Mouse (Mus musculus): ENCODE measurements around the gene Hdgf. TPM values are rescaled to one million over a fixed set of nuclear protein-coding genes. Genes with fewer than 3 reads are reported as not detected.
"Not testable (repeated sequence)": the region's sequence is repeated elsewhere in the genome, so short reads cannot be mapped to it uniquely, and the experiment has no call there.

Gene Hdgf
- polyA plus RNA-seq, 1 experiment, result not detected

DNA sequence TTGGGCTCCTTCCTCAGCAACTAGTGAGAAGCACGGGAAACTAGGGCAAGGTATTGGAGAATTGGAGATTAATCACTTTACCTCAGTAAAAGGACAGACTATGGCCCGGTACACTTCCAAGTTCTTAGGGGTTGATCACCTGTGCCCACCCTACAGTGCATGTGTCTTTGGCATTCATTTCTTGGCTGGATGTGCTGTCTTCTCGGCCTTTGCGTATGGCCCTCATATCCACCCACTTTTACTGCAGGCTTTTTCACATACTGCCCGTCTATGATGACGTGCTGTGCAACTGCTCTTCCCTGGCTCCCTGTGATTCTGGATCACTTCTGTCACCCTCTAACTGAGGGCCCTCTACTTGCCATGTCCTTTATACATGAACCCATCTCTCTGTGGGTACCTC is 19.7 kb upstream of the Hdgf start:
- Histone ChIP-seq H3K4me3 (ENCODE audit: insufficient read depth, low read depth, low read length) (no peak overlapping the region), H3K4me1 (ENCODE audit: control insufficient read depth, insufficient read depth, low read length) (no peaks in the 10 kb centered on the region; the same call in 1 of the 2 replicates), H3K27ac (ENCODE audit: insufficient read depth, low read depth, low read length) (no peak overlapping the region)
- 80% methylated on average over 6 of the region's 6 CpGs for WGBS
- TF ChIP-seq CTCF (IDR thresholded peaks at IDR 0.05; ENCODE audit: insufficient read depth, low read depth, low read length) (no peak), POLR2A (IDR thresholded peaks at IDR 0.05; ENCODE audit: insufficient read depth, low read depth, low read length) (no peak)

DNA sequence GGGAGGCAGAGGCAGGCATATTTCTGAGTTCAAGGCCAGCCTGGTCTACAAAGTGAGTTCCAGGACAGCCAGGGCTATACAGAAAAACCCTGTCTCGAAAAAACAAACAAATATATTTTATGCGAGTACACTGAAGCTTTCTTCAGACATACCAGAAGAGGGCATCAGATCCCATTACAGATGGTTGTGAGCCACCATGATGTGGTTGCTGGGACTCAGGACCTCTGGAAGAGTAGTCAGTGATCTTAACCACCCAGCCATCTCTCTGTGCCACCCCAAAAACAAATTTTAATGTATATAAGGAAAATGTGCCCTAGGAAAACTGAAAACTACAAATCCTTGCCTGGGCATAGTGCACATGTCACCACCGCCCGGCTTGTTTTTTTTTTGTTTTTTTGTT is 18.7 kb upstream of the Hdgf start:
- 76% methylated on average over 4 of the region's 4 CpGs for WGBS
- H3K4me1 ChIP-seq (ENCODE audit: control insufficient read depth, insufficient read depth, low read length); H3K27ac ChIP-seq (ENCODE audit: insufficient read depth, low read depth, low read length); H3K4me3 ChIP-seq (ENCODE audit: insufficient read depth, low read depth, low read length): not testable (repeated sequence)

DNA sequence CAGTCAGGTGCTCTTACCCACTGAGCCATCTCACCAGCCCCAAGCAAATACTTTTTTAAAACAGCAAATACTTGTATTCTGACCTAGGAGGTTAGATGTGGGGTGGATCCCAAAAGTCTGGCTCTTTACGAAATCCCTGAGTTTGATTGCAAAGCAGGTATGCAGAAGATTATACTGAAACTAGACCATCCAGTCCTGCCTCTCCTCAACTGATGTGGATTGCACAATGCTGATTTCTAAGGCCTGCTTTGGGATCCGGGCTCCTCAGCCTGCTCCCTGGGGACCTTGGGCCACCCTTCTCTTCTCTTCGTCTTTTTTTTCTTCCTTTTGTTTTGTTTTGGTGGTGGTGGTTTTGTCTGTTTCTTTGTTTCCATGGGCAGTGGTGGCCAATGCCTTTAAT is 14.6 kb upstream of the Hdgf start:
- Histone ChIP-seq H3K4me1 (ENCODE audit: control insufficient read depth, insufficient read depth, low read length) (no peaks in the 10 kb centered on the region), H3K27ac (ENCODE audit: insufficient read depth, low read depth, low read length) (no peak overlapping the region), H3K4me3 (ENCODE audit: insufficient read depth, low read depth, low read length) (no peak overlapping the region)
- TF ChIP-seq CTCF (IDR thresholded peaks at IDR 0.05; ENCODE audit: insufficient read depth, low read depth, low read length), result no peak
- TF ChIP-seq POLR2A (IDR thresholded peaks at IDR 0.05; ENCODE audit: insufficient read depth, low read depth, low read length), result no peak
- WGBS, result 52% methylated on average over 3 of the region's 3 CpGs

DNA sequence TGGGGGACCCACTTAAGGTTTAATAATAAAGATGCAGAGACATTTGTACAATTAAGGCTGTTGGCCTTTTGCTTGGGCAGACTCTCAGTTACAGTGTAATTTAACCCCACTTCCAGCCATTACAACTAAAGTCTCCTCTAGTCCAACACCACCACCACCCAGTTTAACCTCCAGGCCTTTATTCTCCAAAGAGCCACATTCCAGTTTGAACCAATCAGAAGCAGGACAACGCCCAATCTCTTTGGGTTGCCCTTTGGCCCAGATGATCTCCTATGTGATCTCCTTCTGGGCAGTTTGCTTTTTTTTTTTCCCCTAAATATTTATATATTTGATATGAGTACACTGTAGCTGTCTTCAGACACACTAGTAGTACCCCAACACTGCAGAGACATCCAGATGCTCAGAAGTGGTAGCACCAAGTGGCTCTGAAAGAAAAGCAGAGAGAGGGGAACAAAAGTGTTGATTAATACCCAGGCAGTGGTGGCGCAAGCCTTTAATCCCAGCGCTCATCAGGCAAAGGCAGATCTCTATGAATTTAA is 12.7 kb upstream of the Hdgf start:
- 75% methylated on average over 3 of the region's 3 CpGs for WGBS
- no peak overlapping the region for H3K4me3 ChIP-seq (ENCODE audit: insufficient read depth, low read depth, low read length)
- no peak for TF ChIP-seq CTCF (IDR thresholded peaks at IDR 0.05; ENCODE audit: insufficient read depth, low read depth, low read length)
- no peak for TF ChIP-seq POLR2A (IDR thresholded peaks at IDR 0.05; ENCODE audit: insufficient read depth, low read depth, low read length)
- H3K27ac ChIP-seq (ENCODE audit: insufficient read depth, low read depth, low read length), result no peak overlapping the region
- no peaks in the 10 kb centered on the region for H3K4me1 ChIP-seq (ENCODE audit: control insufficient read depth, insufficient read depth, low read length)

DNA sequence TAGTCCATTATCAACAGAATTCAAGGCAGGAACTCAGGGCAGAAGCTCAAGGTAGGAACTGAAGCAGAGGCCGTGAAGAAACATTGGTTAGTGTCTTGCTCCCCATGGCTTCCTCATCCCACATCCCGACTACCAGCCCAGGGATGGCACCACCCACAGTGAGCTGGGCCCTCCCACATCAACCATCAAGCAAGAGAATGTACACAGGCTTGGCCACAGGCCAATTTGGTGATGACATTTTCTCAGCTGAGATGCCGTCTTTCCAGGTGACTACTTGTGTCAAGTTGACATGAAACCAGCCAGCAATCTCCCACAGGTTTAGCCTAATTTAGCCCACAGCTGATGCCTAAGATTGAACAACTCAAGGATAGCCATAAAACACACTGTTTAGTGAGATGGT is 6.9 kb upstream of the Hdgf start:
- no peak for TF ChIP-seq CTCF (IDR thresholded peaks at IDR 0.05; ENCODE audit: insufficient read depth, low read depth, low read length)
- no peak for TF ChIP-seq POLR2A (IDR thresholded peaks at IDR 0.05; ENCODE audit: insufficient read depth, low read depth, low read length)
- Histone ChIP-seq H3K4me1 (ENCODE audit: control insufficient read depth, insufficient read depth, low read length) (no peaks in the 10 kb centered on the region), H3K4me3 (ENCODE audit: insufficient read depth, low read depth, low read length) (no peak overlapping the region), H3K27ac (ENCODE audit: insufficient read depth, low read depth, low read length) (no peak overlapping the region)
- WGBS, result 70% methylated on average over 3 of the region's 3 CpGs

DNA sequence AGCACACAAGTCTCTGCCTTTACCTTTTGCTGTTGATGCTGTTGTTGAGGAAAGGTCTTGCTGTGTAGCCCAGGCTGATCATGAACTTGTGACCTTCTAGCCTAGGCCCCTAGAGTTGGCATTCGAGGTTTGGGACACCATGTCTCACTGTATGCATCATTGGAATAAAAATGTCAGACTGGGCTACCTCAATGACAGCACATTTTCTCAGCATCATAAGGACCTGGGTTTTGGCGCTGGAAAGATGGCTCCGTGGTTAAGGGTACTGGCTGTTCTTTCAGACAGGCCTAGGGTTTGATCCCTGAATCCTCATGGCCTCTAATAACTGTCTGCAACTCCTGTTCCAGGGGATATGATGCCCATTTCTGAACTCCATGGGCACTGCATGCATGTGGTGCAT is 6.3 kb upstream of the Hdgf start:
- TF ChIP-seq POLR2A (IDR thresholded peaks at IDR 0.05; ENCODE audit: insufficient read depth, low read depth, low read length), result no peak
- no peak for TF ChIP-seq CTCF (IDR thresholded peaks at IDR 0.05; ENCODE audit: insufficient read depth, low read depth, low read length)
- Histone ChIP-seq H3K27ac (ENCODE audit: insufficient read depth, low read depth, low read length) (no peak overlapping the region), H3K4me3 (ENCODE audit: insufficient read depth, low read depth, low read length) (no peak overlapping the region), H3K4me1 (ENCODE audit: control insufficient read depth, insufficient read depth, low read length) (no peaks in the 10 kb centered on the region)
- WGBS, result 69% methylated on average over 3 of the region's 3 CpGs

DNA sequence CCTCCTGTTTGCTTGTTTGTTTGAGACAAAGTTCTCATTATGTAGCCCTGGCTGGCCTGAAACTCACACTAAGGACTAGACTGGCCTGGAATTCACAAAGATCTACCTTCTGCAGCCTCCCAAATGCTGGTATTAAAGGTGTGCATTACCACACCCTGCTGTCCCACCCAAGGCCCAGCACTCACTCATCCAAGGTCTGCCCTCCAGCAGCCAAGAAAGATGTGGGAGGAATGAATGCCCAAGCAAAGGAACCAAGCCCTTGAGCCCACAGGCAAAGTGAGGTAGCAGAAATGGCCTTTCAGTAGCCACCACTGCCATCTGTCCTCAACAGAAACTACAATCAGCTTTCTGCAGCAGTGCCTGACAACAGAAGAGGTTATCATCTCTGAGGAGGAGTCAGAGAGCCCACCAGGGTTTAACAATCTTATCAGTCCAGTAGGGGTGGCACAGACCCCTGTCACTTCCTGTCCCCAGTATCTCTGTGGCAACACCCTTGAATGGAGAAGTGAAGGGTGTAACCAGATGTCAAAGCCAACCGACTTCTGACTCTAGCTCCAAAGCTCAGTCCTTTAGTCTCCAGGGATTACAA is 5.0 kb upstream of the Hdgf start:
- Histone ChIP-seq H3K27ac (ENCODE audit: insufficient read depth, low read depth, low read length) (no peak overlapping the region), H3K4me3 (ENCODE audit: insufficient read depth, low read depth, low read length) (no peak overlapping the region), H3K4me1 (ENCODE audit: control insufficient read depth, insufficient read depth, low read length) (no peaks in the 10 kb centered on the region)
- 74% methylated on average over 1 of the region's 1 CpGs for WGBS
- TF ChIP-seq CTCF (IDR thresholded peaks at IDR 0.05; ENCODE audit: insufficient read depth, low read depth, low read length), result no peak
- TF ChIP-seq POLR2A (IDR thresholded peaks at IDR 0.05; ENCODE audit: insufficient read depth, low read depth, low read length), result no peak

DNA sequence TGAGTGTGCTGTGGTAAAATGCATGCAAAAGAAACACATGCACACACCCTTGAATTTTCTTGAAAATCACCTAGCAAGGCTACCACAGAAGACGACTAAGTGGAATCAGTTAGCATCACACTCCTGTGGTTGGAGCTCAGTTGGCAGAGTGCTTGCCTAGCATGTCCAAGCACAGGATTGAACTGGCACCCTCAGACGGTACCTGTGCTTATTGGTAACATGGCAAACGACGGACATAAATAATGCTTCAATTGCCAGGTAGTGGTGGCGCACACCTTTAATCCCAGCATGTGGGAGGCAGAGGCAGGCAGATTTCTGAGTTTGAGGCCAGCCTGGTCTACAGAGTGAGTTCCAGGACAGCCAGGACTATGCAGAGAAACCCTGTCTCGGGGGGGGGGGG is 4.2 kb upstream of the Hdgf start:
- not testable (repeated sequence) for H3K27ac ChIP-seq (ENCODE audit: insufficient read depth, low read depth, low read length); H3K4me1 ChIP-seq (ENCODE audit: control insufficient read depth, insufficient read depth, low read length); H3K4me3 ChIP-seq (ENCODE audit: insufficient read depth, low read depth, low read length)
- 81% methylated on average over 6 of the region's 6 CpGs for WGBS

DNA sequence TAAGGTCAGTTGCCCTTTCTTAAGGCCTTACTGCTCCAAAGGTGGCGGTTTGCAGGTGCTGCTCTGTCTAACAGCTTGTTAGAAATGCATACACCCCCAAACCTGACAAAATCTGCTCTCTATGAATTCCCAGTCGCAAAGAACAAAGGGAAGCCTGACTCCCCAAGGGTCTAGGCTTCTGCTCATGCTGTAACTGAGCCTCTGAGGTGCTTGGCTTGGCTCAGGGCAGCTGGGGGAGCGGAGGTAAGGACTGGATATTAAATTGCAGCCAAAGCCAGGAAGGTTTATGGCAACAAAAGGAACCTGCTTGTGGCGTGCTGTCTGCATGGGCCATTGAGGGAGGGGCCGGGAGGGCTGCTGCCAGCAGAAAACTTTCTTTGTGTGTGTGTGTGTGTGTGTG is 2.3 kb upstream of the Hdgf start:
- no peak for TF ChIP-seq CTCF (IDR thresholded peaks at IDR 0.05; ENCODE audit: insufficient read depth, low read depth, low read length)
- no peak for TF ChIP-seq POLR2A (IDR thresholded peaks at IDR 0.05; ENCODE audit: insufficient read depth, low read depth, low read length)
- Histone ChIP-seq H3K27ac (ENCODE audit: insufficient read depth, low read depth, low read length) (no peak overlapping the region), H3K4me3 (ENCODE audit: insufficient read depth, low read depth, low read length) (no peak overlapping the region), H3K4me1 (ENCODE audit: control insufficient read depth, insufficient read depth, low read length) (peaks cover 6% of the 10 kb centered on the region)
- WGBS, result 49% methylated on average over 5 of the region's 5 CpGs

DNA sequence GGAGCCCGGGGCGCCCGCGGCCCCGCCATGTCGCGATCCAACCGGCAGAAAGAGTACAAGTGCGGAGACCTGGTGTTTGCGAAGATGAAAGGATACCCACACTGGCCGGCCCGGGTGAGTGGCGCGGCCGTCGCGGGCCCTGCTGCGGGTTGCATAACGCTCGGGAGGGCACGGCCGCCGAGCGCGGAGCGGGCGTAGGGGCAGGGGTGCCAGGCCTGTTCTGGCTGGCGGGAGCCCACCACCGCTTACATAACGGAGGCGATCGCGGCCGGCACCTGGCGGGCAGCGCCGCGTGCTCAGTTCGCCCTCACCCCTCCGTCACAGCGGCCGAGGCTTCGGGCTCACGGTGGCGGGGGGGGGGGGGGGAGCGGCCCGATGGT is 470 bp downstream of the Hdgf start:
- WGBS, result 1% methylated on average over 46 of the region's 47 CpGs
- peak overlapping the region; percentile 99 for H3K4me3 ChIP-seq (ENCODE audit: insufficient read depth, low read depth, low read length)
- H3K4me1 ChIP-seq (ENCODE audit: control insufficient read depth, insufficient read depth, low read length), result peaks cover 23% of the 10 kb centered on the region
- peak overlapping the region; percentile 89 for H3K27ac ChIP-seq (ENCODE audit: insufficient read depth, low read depth, low read length)
- no peak for TF ChIP-seq CTCF (IDR thresholded peaks at IDR 0.05; ENCODE audit: insufficient read depth, low read depth, low read length)
- no peak for TF ChIP-seq POLR2A (IDR thresholded peaks at IDR 0.05; ENCODE audit: insufficient read depth, low read depth, low read length)

Data from olfactory bulb, adult 2 months (tissue).